Mouse (Mus musculus): ENCODE results near the gene Zfp91.
"Not testable (repeated sequence)": the region's sequence is repeated elsewhere in the genome, so short reads cannot be mapped to it uniquely, and the experiment has no call there.

Gene Zfp91

DNA sequence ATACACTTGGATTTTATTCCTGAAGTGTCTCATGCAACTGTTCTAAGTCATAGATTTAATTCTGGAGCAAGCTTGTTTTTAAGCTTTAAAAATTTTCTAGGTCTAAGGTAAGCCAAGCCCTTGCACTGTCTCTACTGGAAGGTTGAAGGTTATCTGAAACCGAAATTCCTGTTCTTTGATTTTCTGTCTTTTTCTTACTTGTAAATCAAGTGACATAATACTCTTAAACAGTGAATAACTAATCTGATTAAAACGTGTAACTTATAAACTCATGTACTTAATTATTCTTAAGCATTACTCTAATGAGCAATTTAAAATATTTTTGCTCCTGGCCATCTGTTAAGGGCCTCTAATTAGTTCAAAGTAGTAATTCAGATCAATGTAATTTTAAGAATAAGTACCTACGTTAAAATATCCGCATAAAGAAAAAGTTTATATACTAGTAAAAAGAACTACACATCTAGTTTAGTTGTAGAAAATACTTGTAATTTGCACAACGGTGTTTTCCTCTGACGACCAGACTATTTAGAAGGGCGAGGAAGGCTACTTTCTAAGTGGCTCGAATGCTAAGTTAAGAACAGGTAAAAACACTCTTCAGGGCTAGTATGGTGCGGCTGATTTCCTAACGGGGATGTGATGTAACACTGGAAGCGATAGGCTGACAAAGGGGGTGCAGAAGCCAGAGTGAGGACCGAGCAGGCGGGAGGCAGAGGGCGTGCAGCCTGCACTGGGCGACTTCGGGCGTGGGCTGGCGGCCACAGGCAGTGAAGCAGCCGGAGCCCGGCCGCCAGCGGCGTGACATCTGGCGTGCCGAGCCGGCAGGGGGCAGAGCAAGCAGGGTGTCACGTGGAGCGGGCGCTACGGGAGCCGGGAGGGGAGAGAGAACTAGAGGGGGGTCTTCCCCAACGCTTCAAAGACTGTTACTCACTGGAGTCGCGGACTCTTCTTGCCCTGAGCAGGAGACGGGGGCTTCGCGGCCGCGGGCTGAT, 1.6 kb downstream of the Zfp91 start:
- peak; percentile 91 for DNase-seq (ENCODE audit: low read depth)

DNA sequence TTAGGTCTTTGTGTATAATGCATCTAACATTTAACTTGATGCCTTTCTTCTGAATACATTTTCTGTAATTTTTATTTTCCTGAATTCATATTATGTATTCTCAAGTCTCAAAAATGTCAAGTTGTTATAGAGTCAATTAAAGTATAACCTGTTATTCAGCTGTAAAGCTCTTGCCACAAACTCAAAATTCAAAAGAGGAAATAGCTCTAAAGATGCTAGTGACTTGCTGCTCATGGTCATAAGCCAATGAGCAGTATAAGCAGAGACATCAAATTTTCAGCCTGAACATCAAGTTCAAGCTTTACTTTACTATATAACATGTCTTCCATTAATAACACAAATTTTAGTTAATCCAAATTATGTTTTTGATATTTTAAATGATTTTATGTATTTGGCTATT, 3.6 kb downstream of the Zfp91 start:
- DNase-seq (ENCODE audit: low read depth), result no peak

DNA sequence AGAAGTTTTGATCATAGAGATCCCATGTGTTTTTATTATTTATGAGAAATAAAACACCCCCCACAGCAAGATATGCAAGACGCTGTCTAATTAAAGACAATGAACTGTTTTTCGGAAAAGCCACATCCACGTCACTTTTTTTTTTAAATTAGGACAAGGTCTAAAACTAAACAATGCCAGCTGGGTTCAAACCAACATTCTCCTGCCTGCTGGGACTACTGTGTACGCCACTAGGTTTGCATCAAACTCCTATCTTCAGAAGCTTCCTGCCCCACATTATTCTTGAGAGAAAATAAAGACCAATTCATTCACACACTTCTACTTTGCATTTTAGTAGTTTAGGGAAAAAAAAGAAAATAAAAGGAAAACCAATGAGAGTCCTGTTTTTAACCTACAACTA, 8.2 kb downstream of the Zfp91 start:
- no peak for DNase-seq (ENCODE audit: low read depth)

DNA sequence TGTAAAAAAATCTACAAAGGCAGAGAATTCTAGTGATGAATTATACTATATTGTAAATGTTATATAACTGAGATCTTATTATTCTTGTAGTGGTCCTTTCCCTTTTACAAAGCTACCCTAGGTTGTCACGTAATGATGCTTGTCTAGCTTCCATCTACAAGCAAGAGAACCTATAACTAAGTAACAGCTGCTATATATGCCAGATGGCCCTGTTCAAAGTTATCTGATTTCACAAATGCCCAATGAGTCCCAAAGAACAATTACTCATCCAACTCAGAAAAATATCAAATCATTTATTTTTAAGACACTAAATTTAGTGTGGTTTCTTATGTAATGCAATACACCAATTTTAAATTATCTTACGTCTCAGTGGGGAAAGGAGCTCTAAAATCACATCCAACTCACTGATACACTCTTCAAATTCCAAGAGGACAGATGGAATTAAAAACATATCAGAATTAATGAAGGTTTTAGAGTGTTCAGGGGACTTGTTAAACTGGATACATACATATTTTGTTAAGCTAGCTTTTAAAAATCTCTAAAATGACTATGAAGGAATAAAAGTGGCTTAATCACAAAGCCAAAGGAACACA, 9.0 kb downstream of the Zfp91 start:
- no peak for DNase-seq (ENCODE audit: low read depth)

DNA sequence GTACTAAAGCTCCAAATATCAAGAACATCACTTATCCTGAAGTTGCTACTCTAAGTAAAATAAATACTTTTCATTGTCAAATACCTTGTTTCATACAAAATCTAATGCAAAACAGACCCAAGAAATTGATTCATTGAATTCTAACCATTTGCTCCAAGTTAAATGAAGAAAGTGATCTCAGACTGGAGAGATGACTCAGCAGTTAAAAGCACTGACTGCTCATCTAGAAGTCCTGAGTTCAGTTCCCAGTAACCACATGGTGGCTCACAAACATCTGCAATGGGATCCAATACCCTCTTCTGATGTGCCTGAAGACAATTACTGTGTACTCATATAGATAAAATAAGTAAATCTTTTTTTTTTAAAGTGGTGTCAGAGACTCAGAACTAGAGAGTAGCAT, 15.5 kb downstream of the Zfp91 start:
- no peak for DNase-seq (ENCODE audit: low read depth)

DNA sequence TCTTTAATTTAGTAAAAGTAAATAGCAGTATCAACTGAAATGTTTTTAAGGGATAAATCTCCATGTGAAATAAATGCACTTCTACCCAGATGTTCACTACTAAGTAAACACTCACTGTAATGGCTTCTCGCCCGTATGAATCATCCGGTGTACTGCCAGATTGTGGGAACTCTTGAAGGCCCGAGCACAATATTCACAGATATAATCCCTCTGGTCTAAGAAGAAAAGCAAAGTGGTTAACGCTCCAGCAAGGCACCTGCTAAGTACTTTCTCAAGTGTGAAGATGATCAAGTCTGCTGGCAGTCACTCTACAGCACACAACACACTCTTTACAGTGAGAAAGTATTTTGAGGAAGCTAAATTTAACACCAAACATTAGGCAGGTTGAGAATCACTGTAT, 25.0 kb downstream of the Zfp91 start:
- DNase-seq (ENCODE audit: low read depth), result no peak

DNA sequence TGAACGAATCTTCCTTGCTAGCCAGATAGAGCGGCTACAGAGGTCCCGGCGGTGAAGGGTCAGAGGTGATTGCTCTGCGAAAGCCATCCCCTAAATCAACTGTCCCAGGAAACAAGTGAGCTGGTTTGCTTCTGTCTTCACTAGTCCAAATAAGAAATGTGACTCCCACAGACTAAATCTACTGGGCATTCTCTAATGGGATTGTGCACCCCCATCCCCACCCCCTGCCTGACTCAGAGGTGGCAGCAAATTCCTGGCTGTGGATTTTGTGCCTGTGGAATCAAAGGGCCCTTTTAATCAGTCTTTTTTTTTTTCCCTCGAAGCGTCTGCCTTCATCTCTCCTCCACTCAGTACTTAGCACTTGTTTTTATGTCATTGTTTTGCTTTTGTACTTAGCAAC, 30.6 kb downstream of the Zfp91 start, which contains the start of gene Cntf:
Cntf (minus strand) TSS at position 325 of the 400 bp plus-strand sequence.
- DNase-seq (ENCODE audit: low read depth), result no peak

DNA sequence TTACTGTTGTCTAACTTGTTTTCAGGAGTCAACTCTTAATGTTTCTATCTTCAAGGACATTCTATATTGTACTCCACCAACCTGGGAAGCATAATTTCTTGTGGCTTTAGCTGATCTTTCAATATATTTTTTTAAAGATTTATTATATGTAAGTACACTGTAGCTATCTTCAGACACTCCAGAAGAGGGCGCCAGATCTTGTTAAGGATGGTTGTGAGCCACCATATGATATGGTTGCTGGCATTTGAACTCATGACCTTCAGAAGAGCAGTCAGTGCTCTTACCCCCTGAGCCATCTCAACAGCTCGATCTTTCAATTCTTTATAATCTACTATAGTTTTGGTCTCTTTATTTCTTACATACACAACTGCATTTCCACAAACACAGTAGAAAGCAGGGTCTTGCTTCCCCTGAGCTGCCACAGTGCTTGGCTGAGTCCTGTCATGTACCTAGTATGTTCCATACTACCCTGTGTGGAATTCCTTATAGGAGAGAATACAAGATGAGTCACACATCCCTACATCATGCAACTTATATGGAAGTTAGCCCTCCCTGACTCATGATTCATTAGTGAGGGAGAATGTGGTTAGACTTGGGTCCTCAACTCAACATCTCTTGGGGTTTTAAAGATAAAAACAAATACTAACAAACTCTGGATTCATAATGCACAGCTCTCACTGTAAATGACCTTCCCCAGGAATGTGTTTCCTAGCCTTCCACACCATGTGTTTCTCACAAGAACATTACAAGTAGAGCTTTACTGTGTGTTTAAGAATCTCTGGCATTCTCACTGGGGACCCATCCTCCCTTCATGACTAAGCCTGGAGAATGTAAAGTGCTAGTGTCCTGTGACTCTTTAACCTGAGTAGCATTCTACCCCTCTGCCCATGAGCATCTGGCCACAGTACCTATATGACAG, 33.5 kb downstream of the Zfp91 start:
- peak; percentile 37 for DNase-seq (ENCODE audit: low read depth)

DNA sequence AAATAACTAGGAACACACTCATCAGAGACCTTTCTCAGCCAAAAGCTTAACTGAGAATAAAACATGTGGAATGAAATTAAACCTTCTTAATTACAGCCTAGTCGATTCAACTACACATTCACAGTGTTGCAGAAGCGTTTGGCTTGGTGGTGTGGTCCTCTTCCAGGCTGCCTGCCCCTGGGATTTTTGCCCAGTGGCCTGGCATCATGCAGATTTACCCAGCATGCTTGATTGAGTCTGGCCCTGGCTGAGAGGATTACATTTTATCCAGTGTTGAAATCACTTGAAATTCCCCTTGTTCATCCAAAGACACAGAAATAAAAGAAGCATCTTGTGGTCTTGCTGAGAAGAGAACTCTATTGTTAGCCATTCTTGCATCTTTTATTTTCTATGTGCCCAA, 36.3 kb downstream of the Zfp91 start:
- no peak for DNase-seq (ENCODE audit: low read depth)

DNA sequence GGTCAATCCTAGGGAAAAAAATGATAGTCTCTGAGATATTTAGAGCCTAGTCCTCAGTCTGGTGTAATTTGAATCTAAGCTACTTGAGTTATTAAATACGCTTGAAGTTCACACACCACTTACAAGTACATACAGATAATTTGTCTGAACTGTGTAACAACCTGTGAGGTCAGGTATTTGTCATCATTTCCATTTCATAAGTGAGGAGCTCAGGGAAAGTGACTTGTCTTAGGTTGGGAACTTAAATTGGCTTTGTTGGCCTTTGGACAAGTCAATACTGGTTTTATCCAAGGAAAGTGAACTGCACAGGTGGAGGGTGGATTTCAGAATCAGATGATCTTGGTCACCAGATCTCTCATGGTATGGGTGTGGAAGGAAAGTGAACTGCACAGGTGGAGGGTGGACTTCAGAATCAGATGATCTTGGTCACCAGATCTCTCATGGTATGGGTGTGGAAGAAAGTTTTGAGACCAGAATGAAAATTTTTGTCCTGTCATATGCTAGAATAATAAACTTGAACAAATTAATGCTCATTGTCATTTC, 36.9 kb downstream of the Zfp91 start:
- DNase-seq (ENCODE audit: low read depth), result no peak

DNA sequence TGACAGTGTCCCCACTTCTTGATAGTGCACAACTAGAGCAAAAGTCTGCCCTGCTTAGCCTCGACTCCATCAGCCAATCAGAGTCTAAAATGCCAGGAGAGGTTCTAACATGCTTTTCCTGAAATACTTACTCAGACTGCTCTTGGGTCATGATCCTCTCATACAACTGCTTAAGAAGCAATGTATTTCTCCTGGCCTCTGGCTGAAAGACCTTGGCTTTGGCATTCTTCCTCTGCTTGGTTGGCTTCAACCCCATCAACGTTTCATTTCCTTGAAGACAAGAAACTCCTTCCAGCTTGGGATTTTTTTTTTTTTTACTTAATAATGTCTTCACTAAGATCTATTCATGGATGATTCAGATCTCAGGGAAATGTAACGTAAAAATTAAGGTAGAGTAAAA, 39.6 kb downstream of the Zfp91 start:
- DNase-seq (ENCODE audit: low read depth), result no peak

DNA sequence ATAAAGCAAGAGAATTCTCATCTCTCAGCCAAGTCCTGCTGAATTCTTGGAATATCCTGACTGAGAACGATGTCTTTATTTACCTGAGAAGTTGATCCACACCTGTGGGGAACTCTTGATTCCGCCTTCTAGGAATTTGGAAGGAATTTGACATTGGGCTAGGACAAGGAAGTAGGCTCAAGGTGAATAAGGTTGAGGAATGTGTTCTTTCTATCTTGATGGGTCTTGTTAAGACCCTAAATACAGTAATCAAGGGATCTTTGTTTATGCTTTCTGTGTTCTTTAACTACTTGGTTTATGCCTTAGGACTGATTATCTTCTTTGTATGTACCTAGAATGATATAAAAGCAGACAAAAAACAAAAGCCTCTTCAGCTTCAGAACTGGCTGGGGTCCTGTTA, 64.0 kb downstream of the Zfp91 start:
- DNase-seq (ENCODE audit: low read depth), result no peak

DNA sequence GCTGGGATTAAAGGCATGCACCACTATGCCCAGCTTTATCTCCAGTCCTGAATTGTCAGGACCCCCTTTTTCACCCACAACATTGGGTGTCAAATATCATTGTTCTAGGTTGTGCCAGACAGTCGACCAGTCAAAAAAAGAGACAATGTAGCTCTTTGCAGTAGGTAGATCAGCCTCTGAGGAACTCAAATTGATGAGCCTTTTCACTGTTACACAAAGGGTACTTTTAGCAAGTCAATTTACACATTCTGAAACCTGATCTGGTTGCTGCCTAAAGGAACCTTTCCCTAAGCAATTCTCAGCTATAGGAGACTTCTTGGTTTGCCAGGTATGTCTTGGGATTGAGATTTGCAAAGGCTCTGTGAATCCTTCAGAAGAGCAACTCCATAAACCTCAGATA, 64.9 kb downstream of the Zfp91 start:
- no peak for DNase-seq (ENCODE audit: low read depth)

DNA sequence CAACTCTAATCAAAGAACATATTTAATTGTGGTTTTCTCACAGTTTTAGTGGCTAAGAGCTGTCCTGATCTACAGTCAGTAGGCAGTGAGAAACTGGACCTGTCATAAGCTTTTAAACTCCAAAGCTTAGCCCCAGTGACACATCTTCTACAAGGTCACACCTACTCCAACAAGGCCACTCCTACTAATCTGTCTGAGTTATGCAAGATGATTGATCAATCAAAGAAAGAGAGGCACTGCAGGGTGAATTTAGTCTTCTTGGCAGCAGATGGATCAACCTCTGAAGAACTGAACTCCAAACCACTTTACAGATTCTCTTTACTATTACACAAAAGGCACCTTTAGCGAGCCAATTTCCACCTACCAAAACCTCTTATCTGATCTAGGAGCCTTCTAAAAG, 70.1 kb downstream of the Zfp91 start:
- no peak for DNase-seq (ENCODE audit: low read depth)

DNA sequence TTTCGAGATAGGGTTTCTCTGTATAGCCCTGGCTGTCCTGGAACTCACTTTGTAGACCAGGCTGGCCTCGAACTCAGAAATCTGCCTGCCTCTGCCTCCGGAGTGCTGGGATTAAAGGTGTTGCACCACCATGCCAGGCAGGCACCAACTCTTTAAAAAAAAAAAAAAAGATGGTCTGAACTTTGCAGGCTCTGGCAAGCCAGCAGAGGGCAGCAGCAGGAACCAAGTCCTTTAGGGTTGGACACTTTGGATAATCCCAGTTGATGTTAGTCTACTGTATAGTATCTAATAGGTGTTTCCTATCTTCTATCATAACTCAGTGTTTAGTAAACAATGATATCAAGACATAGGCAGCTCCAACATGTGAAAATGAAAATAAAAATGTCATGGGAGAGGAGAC, 73.6 kb downstream of the Zfp91 start:
- peak; percentile 22 for DNase-seq (ENCODE audit: low read depth)

DNA sequence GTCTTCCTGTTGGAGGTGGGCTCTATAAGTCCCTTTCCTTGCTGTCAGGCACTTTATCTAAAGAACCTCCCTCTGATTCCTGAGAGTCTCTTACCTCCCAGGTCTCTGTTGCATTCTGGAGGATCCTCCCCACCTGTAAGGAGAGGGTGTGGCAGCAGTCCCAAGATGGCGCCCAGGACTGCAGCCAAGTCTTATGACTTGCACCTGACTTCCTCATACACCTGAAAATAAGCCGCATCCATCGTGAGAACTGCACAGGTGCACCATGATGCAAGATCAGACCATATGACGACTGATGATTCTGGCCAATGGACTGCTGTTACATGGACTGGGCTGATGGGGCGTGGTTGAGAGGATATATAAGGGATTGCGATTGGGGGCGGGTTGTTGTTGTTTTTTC, 74.3 kb downstream of the Zfp91 start:
- DNase-seq (ENCODE audit: low read depth), result not testable (repeated sequence)

DNA sequence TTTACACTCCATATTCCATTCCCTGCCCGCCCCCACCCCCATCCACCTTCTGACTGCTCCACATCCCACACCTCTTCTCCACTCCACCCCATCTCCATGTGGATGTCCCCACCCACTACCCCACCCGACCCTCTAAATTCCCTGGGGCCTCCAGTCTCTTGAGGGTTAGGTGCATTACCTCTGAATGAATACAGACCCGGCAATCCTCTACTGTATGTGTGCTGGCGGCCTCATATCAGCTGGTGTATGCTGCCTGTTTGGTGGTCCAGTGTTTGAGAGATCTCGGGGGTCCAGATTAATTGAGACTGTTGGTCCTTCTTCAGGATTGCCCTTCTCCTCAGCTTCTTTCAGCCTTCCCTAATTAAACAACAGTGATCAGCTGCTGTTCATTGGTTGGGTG, 75.0 kb downstream of the Zfp91 start:
- DNase-seq (ENCODE audit: low read depth), result not testable (repeated sequence)

DNA sequence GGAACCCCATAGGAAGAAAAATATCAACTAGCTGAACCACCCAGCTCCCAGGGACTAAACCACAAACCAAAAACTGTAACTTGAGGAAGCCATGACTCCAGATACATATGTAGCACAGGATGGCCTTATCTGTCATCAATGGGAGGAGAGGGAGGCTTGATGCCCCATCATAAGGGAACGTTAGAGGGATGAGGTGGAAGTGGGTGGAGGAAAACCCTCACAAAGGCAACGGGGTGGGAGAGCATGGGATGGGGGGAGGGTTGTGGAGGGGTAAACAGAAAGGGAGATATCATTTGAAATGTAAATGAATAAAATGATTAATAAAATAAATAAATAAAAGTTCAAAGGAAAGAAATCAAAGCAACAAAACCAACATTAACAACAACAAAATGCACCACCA, 75.5 kb downstream of the Zfp91 start:
- DNase-seq (ENCODE audit: low read depth), result no peak

DNA sequence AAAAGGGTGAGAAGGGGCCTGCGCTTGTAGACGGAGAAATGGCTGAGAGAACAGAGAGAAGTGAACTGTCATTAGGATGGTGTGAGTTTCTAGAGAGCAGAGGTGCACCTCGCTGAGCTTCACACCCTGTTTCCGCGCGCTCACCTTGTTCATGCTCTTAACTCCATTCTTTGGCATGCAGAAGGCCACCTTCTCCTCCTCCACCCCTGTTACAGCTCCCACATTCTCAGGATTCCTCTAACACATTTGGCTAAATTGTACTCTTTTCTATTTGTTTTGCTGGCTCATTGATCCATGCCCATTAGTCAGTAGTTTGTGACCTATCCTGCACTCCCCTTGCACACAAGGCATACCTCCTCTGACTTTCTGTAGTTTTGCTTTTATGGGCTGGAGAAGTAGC, 76.7 kb downstream of the Zfp91 start:
- DNase-seq (ENCODE audit: low read depth), result no peak

Data from naive thymus-derived CD4-positive, alpha-beta T cell, adult 2 months (primary cell).